Mouse (Mus musculus): ENCODE data around the gene Gm5788. TPM values are rescaled to one million over a fixed set of nuclear protein-coding genes. Genes with fewer than 3 reads are reported as not detected.
"Not testable (repeated sequence)": the region's sequence is repeated elsewhere in the genome, so short reads cannot be mapped to it uniquely, and the experiment has no call there.

The Gm5788 gene
- total RNA-seq (2021), result not detected
- long read RNA-seq, experiment 1, result 0 reads
- long read RNA-seq, experiment 2, result 0 reads

- DNase-seq (ENCODE audit: low spot score in 2 of 2), result not testable (repeated sequence)
Measured at GRCm38 (mm10) chr12:87494421-87494820, at the start of gene Gm5788. TSS of gene Gm5788 (plus strand) at chr12:87494721.

GRCm38 (mm10) chr12:87449456-87449855 is 45.1 kb upstream of the Gm5788 start:
- no peak for DNase-seq (ENCODE audit: low spot score in 2 of 2)

GRCm38 (mm10) chr12:87464678-87465297 is 29.7 kb upstream of the Gm5788 start:
- no peak for DNase-seq (ENCODE audit: low spot score in 2 of 2)

GRCm38 (mm10) chr12:87470263-87471136 is 24.0 kb upstream of the Gm5788 start:
- DNase-seq (ENCODE audit: low spot score in 2 of 2), result no peak

DNA sequence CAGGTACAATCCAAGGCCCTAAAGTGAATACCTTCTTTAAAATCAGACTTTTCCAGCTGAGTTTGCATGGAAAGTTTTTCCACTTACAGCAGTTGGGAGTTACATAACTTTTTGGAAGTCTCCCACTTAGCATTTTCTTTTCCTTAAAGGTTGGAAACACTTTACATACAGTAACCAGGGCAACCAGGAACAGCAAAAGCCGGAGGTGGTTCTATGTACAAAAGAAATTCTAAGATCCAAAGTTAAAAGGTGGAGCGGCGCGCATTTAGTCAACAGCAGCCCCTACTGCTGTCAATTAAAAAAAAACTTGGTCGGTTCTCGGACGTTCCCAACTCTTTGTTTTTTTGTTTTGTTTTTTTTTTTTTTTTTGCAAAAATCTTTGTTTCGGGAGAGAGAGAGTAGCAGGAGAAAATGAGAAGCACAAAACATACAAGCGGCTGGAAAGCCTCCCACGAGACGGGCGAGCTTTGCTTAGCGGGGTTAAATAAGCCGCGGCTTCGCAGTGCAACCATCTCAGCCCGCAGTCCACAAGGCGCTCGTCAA is 23.0 kb upstream of the Gm5788 start:
- no peak for DNase-seq (ENCODE audit: low spot score in 2 of 2)

DNA sequence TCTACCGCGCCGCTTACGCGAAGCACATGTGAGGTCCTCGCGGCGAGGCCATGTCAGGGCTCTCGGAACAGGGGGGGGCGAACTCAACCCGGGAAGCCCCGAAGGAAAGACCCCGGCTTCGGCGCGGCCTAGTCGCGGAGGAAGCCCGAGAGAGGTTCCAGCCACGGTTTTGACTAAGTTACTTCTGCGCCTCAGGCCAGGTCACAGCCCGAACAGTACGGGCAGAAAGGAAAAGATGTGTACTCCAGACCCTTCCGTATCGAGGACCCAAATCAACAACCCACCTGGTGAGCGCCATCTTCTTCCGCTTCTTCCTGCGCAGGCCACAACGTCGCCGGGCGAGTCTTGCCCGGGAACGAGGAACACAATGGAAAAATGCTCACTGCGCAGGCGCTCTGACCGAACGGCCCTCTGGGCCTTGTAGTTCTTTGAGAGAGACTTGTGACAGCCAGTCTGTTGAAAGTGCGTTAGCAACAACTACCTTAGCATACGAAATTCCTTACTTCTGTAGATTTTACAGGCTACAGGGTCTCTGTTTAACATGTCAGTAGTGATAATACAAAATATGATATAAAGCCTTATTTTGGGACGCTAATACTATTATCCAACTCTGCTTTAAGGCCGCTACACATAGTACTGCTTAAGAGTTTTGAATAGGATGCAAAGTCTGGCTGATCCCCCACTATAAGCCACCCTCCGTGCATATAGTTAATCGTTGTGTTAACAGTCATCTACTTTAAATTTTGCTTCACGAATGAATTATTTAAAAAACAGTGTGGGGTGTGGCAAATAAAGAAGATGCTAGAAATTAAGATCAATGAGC is 22.3 kb upstream of the Gm5788 start, which contains the start of gene Snw1:
TSS of gene Snw1 (minus strand) at position 311 of the 823 bp plus-strand sequence.
- peak; percentile 93 to 97 for DNase-seq (ENCODE audit: low spot score in 2 of 2)

- no peak for DNase-seq (ENCODE audit: low spot score in 2 of 2)
Measured at GRCm38 (mm10) chr12:87474756-87475155, 19.8 kb upstream of the Gm5788 start.

GRCm38 (mm10) chr12:87482482-87482881 is 12.0 kb upstream of the Gm5788 start:
- DNase-seq (ENCODE audit: low spot score in 2 of 2), result not testable (repeated sequence)

- DNase-seq (ENCODE audit: low spot score in 2 of 2), result not testable (repeated sequence)
Measured at GRCm38 (mm10) chr12:87488683-87489082, 5.8 kb upstream of the Gm5788 start.

GRCm38 (mm10) chr12:87514016-87514415 is 19.5 kb downstream of the Gm5788 start, which contains the start of gene Gm8300:
TSS of gene Gm8300 (plus strand) at chr12:87514316.
- not testable (repeated sequence) for DNase-seq (ENCODE audit: low spot score in 2 of 2)

- not testable (repeated sequence) for DNase-seq (ENCODE audit: low spot score in 2 of 2)
Measured at GRCm38 (mm10) chr12:87519616-87520015, 25.1 kb downstream of the Gm5788 start.

DNA sequence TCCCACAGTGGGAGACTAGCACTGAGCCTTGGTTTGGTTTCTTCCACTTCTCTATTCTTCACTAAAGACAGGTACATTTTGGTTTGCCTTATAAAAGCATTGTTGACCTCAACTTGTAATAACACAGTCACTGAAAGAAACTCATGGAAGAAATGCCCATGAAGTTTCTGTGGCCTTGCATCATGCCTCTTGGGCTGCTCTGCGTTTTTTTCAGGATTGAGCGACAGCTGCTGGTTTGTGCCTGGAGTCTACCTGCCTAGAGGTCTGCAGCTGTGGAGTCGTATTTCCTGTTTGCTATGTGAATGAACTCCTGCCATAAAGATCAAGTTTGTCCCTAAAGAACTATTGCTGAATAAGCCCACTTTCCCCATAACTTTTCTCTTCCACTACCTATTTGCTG is 49.4 kb downstream of the Gm5788 start:
- no peak for DNase-seq (ENCODE audit: low spot score in 2 of 2)

Other genes starting within 250 kb of the Gm5788 start
- 10 to 100 TPM; 57.5 to 66.0 TPM for gene Vipas39, start 228.5 kb upstream of the Gm5788 start, total RNA-seq (2021)
- 100 to 1,000 TPM; 147 to 157 TPM for gene Ahsa1, start 228.2 kb upstream of the Gm5788 start, total RNA-seq (2021)
- under 1 TPM; 0.52 to 0.60 TPM for gene Ism2, start 195.0 kb upstream of the Gm5788 start, total RNA-seq (2021)
- gene Sptlc2, start 106.4 kb upstream of the Gm5788 start, total RNA-seq (2021), result 10 to 100 TPM; 50.3 to 60.5 TPM
- gene Slirp, start 50.8 kb upstream of the Gm5788 start, total RNA-seq (2021), result 10 to 100 TPM; 87.3 to 94.3 TPM
- 10 to 100 TPM; 16.7 to 18.5 TPM for gene Alkbh1, start 50.7 kb upstream of the Gm5788 start, total RNA-seq (2021)
- gene Snw1, start 22.4 kb upstream of the Gm5788 start, total RNA-seq (2021), result 10 to 100 TPM; 48.2 to 48.4 TPM
- not detected for gene Gm8300, start 19.6 kb downstream of the Gm5788 start, total RNA-seq (2021)
- gene Oog1, start 108.0 kb downstream of the Gm5788 start, total RNA-seq (2021), result not detected
- gene Gm4027, start 124.1 kb downstream of the Gm5788 start, total RNA-seq (2021), result not detected
- gene Gm16381, start 149.9 kb downstream of the Gm5788 start, total RNA-seq (2021), result not detected

Data from layer of hippocampus, postnatal 14 days (tissue).